Mouse (Mus musculus) layer of hippocampus, adult 9-11 months (tissue): ENCODE data around the gene Ptpn11.

Experiments
- DNase-seq: peaks from one replicate; pipeline ENCODE4 v3.0.0; 2022

Ptpn11 gene

GRCm38 (mm10) chr5:121172835-121173234 lies 18.4 kb downstream of the Ptpn11 start:
- DNase-seq = no peak

- DNase-seq = no peak
Observed at GRCm38 (mm10) chr5:121169588-121169987, 21.6 kb downstream of the Ptpn11 start.

- no peak for DNase-seq
Observed at GRCm38 (mm10) chr5:121166884-121167283, 24.3 kb downstream of the Ptpn11 start.

GRCm38 (mm10) chr5:121162923-121163322 lies 28.3 kb downstream of the Ptpn11 start:
- no peak for DNase-seq

- DNase-seq = no peak
Observed at GRCm38 (mm10) chr5:121162285-121162684, 28.9 kb downstream of the Ptpn11 start.

- DNase-seq = no peak
Observed at GRCm38 (mm10) chr5:121158966-121159365, 32.2 kb downstream of the Ptpn11 start.

- no peak for DNase-seq
Observed at GRCm38 (mm10) chr5:121157489-121157888, 33.7 kb downstream of the Ptpn11 start.

DNA sequence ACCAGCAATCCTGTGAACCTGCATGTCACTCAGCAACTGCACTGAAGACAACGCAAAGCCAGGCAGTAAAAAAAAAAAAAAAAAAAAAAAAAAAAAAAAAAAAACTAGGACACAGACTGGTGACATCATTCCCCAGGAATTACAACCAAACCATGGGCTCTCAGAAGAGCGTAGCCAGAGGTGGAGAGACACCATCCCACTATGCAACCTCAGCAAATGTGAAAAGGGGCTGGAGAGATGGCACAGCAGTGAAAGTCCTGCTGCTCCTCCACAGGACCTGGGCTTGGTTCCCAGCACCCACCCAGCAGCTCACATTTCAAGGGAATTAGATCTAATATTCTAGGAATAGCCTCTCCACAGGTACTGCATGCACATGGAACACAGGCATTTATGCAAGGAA lies 34.2 kb downstream of the Ptpn11 start:
- DNase-seq = no peak

DNA sequence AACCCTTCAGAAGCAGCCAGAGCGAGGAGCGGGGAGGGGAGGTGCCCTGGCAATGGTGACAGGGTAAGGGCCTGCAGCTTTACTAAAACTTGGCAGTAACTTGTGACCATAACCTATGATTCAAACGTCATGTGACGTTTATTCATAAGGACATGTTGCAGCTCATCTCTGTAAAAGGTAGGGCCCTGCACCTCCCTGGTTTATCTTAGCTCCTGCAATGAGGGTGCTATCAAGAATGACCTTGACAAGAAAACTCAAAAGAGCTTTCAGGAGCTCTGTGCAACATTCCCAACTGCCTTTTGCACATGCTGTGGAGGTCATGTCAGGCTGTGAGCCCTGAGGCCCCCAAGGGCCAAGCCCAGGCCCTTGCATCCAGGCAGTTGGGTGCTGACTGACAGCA lies 35.1 kb downstream of the Ptpn11 start:
- DNase-seq = no peak

GRCm38 (mm10) chr5:121150684-121151083 lies 40.5 kb downstream of the Ptpn11 start:
- peak; percentile 59 for DNase-seq

GRCm38 (mm10) chr5:121149246-121149645 lies 42.0 kb downstream of the Ptpn11 start:
- no peak for DNase-seq

DNA sequence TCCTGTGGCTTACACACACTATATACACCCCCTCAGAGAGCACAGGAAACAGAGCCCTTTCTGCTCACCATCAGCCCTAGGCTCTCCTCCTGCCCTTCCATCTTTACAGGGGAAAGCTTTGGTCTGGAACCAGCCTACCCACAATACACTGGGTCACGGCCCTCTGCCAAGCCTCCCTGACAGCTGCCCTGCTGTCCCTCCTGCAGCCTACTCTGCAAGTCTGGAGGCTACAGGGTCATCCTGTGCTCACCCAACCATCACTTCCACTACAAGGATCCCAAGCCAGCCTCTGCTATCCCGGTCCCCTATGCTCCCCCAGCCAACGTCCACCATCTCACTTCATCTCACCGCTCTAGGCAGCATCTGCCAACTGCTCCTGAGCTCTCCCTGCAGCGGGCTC lies 44.9 kb downstream of the Ptpn11 start:
- DNase-seq = no peak

DNA sequence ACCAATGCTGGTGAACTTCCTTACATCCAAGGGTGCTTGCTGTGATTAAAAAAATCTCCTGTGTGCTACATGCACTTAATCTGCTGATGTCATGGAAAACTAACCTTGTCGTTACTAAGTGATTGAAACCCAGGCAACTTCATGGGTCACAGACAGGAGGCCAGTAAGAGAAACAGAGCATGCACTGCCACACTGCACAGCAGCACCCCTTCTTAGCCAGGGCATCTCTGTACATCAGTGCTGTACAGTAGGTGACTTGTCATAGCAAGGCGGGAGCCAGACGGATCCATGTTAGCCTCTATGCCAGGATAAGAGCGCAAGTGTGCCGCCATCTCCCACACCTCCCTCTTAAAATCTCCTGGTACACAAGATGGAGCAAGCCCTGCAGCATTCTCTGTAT lies 45.6 kb downstream of the Ptpn11 start:
- no peak for DNase-seq

DNA sequence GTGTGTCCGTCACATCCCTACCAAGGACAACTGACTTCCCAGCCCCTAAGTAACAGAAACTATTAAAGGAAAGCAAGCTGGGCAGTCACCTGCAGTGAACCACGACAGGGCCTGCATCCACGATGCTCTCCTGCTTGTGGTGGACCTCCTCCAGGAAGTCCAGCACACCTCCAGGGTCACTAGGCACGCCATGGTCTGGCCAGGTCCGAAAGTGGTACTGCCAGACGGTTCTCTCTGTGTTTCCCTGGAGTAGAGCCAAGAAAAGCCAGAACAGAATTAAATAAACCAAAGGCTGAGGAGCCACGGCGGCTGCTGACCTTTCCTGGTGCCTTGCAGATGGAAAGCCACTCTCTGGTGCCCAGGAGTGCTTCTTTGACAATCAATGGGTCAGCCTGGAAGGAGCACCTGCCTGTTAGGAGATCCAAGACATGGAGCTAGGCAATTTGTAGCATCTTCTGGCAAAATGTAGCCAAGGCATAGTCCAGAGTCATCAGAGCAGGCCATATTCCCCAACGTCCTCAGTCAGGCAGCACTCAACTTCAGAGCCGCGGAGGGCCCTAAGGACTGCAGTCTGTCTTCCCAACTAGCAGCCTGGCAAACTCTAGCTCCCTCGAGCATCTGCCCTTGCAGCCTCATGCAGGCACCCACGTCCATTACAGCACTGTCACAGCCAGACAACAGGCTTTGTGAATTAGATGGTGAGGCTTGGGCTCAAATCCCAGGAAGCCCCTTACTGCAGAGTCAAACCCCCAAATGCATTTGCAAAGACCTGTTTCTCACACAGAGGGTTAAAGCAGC lies 46.6 kb downstream of the Ptpn11 start:
- peak; percentile 50 for DNase-seq

GRCm38 (mm10) chr5:121142431-121143119 lies 48.6 kb downstream of the Ptpn11 start:
- peak; percentile 76 for DNase-seq

DNA sequence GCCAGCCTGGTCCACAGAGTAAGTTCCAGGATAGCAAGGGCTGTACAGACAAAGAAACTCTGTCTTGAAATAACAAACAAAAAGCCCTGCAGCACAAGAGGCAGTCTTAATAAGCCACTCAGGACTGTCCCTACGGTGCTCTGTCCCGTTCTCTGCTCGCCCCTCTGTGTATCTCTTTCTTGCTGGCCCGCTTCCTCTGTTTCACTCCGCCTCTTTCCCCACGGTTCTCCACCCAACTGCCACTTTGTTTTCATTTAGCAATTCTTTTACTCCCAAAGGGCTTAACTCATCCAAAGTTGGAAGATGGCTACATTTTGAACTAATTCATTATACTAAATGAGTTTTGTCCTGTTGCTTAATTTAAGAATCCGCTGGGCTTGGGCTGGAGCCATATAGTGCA lies 50.9 kb downstream of the Ptpn11 start:
- DNase-seq = no peak

GRCm38 (mm10) chr5:121137125-121137524 lies 54.1 kb downstream of the Ptpn11 start:
- DNase-seq = no peak

DNA sequence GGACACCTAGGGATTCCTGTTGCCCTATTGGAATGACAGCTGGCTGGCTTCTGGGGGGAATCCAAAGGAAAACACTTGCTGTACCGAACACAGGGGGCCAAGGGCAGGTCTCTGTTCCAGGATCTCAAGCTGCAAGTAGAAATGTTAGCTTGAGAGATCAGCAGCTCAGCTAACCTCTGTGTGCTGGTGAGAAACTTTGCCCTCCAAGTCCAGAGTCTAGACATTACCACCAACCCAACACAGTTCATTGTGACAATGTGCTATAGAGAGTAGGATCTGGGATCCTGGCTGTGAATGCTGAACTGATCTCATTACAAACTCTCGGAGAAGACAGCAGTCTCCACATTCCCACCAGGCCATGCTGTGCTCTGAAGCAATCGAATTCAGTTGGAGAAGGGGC lies 59.4 kb downstream of the Ptpn11 start:
- DNase-seq = no peak

DNA sequence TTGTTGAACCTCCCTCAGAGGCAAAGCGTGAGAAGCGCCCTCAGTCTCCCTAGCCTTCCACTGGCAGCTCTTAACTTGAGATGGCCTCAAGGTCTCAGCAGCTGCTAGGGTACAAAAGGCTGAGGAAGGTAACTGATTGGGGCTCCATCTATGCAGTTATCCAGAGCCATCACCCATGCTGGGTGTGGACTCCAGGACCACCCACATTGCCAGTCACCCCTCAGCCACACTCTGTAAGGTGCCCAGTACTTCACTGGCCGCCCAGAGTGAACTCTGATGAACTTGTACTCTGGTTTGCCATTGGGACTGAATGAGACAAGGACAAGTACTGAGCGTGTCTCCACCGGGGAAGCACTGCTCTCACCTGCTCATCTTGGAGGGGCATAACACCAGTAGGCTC lies 61.9 kb downstream of the Ptpn11 start:
- DNase-seq = no peak

DNA sequence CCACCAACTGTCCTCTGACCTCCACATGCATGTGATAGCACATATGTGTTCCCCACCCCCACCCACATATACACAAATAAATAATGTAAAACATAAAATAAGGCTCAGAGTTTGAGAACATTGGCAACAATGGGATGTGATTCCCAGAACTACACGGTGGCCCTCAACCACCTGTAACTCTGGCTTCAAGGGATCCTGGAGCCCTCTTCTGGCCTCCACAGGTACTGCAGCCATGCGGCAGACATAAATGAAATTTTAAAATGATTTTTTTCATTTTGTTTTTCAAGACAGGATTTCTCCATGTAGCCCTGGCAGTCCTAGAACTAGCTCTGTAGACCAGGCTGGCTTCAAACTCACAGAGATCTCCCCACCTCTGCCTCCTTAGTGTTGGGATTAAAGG lies 65.1 kb downstream of the Ptpn11 start:
- no peak for DNase-seq

DNA sequence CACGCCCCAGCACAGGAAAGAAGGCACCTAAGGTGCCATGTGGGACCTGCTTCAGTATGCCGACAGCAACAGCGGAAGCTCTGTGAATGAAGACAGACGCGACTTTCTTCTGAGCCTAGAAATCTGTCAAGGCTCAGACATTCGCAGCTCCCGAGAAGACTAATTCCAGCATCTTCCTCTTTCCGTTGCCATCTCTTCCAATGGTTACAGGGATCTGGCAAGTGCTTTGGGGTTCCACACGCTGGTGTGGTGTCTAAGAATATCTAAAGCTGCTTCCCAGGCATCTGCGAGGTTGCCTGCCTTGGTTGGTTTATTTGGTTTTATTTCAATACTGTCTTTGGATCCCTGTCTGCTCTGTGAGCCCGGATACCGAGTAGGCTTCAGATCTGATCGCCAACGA lies 65.6 kb downstream of the Ptpn11 start:
- DNase-seq = peak; percentile 38

DNA sequence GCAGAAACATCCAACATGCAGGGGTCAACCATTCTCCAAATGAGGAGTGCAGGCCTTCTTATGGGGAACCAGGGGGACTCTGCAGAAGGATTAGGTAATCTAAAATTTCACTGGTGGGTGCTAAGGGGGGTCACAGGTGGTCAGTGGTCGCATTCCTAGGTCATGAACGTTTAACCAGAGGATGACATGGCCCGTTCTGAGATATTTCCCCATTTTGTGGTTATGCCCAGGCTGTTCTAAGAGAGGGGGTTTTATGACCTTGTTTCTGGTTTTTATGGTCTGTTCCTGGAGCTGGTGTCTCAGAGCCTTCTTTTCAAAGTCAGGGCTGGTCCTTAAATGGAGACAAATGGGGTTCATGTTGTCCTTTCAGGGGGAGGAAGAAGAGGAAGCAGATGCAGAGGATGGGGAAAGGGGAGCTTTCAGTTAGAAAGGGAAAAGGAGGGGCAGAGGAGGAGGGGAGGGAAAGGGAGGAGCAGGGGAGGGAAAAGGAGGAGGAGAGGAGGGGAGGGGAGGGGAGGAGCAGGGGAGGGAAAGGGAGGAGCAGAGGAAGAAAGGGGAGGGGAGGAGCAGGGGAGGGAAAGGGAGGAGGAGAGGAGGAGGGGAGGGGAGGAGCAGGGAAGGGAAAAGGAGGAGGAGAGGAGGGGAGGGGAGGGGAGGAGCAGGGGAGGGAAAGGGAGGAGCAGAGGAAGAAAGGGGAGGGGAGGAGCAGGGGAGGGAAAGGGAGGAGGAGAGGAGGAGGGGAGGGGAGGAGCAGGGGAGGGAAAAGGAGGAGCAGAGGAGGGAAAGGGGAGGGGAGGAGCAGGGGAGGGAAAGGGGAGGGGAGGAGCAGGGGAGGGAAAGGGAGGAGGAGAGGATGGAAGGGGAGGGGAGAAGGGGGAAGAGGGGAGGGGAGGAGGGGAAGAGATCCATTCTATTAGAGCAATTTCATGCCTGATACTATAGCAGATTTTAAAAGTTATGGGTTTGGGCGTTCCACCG lies 66.7 kb downstream of the Ptpn11 start:
- no peak for DNase-seq

DNA sequence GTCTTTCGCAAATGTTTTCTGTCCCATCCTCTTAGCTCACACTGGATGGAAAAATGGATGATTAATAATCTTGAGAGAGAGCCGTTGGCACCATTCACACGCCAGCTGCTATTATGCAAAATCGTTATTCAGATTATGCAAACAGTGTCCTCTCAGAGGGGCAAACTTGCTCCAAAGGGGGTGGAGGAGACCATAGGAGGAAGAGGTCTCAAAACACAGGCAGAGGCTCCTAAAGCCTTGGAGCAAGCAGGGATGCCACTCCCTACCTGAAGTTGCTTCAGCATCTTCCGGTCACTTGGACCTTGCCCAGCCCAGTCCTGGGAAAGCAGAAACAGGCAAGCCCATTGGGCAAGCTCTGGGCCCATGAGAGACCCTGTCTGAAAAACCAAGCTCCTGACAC lies 67.8 kb downstream of the Ptpn11 start:
- no peak for DNase-seq
